Mouse (Mus musculus) lung, embryonic 16.5 days (tissue): ENCODE data around the gene Ankfy1. TPM values are rescaled to one million over a fixed set of nuclear protein-coding genes. Genes with fewer than 3 reads are reported as not detected.

Experiments
- ATAC-seq: fragments of 200-750 bp; cut with Nextera tagmentation; 2 replicates; pipeline ENCODE4 v1.8.0; 2017; ENCODE audit warnings: low read depth, mild to moderate bottlenecking, moderate library complexity
- H3K27ac ChIP-seq: fragments of 300-500 bp; sonication (generic); 2 replicates; pipeline ENCODE4 v1.5.1; 2014; ENCODE audit warnings: mild to moderate bottlenecking, control low read depth, low read length
- H3K27me3 ChIP-seq: fragments of 300-500 bp; sonication (generic); 2 replicates; pipeline ENCODE4 v1.6.1; 2014; ENCODE audit warnings: low read depth, low read length, mixed read lengths; ENCODE audit not compliant: control insufficient read depth, insufficient read depth
- H3K36me3 ChIP-seq: fragments of 300-500 bp; sonication (generic); 2 replicates; pipeline ENCODE4 v1.6.1; 2014; ENCODE audit warnings: low read length; ENCODE audit not compliant: control insufficient read depth, insufficient read depth
- H3K4me1 ChIP-seq: fragments of 300-500 bp; sonication (generic); replicated peaks from 2 replicates; pipeline ENCODE4 v1.6.1; 2014; ENCODE audit warnings: low read length, mixed read lengths; ENCODE audit not compliant: control insufficient read depth, insufficient read depth
- H3K4me2 ChIP-seq: fragments of 300-500 bp; sonication (generic); 2 replicates; pipeline ENCODE4 v1.6.1; 2014; ENCODE audit warnings: low read depth, low read length, control low read depth
- H3K4me3 ChIP-seq: fragments of 300-500 bp; sonication (generic); 2 replicates; pipeline ENCODE4 v1.5.1; 2014; ENCODE audit warnings: mild to moderate bottlenecking, low read length, control low read depth
- H3K9ac ChIP-seq: fragments of 300-500 bp; sonication (generic); 2 replicates; pipeline ENCODE4 v1.6.1; 2014; ENCODE audit warnings: low read length, control low read depth
- H3K9me3 ChIP-seq: fragments of 300-500 bp; sonication (generic); 2 replicates; pipeline ENCODE4 v1.6.1; 2016; ENCODE audit warnings: low read length; ENCODE audit not compliant: control insufficient read depth
- WGBS: fragments of 180-500 bp; shearing (Covaris S2); extraction: QIAGEN DNeasy Blood & Tissue Kit; methylation state at CpG from one replicate; pipeline ENCODE4 v1.1.7; 2014; 5-methylcytosine and 5-hydroxymethylcytosine counted together
- polyA plus RNA-seq: library from polyadenylated mRNA; unstranded; fragments of >200 nt; fragmentation: Nextera tagmentation; extraction: Ambion mirVana; gene quantifications from 2 replicates; pipeline ENCODE4 v1.2.1, GENCODE M21; 2015

The Ankfy1 gene
- polyA plus RNA-seq, 1 experiment from 2014 or later = 24.4 TPM

- 73% methylated on average over 1 of the region's 1 CpGs for WGBS
- H3K36me3 ChIP-seq = no peaks in the 10 kb centered on the region
- no peaks in the 10 kb centered on the region for H3K4me1 ChIP-seq
- H3K27ac ChIP-seq = no peak overlapping the region
- ATAC-seq = no peak
- no peak overlapping the region for H3K9ac ChIP-seq
- H3K27me3 ChIP-seq = no peaks in the 10 kb centered on the region
- no peak overlapping the region for H3K4me3 ChIP-seq
- H3K9me3 ChIP-seq = no peaks in the 10 kb centered on the region
- H3K4me2 ChIP-seq = no peak overlapping the region
These were observed 17.4 kb upstream of the Ankfy1 start for GRCm38 (mm10) chr11:72672438-72672837.

DNA sequence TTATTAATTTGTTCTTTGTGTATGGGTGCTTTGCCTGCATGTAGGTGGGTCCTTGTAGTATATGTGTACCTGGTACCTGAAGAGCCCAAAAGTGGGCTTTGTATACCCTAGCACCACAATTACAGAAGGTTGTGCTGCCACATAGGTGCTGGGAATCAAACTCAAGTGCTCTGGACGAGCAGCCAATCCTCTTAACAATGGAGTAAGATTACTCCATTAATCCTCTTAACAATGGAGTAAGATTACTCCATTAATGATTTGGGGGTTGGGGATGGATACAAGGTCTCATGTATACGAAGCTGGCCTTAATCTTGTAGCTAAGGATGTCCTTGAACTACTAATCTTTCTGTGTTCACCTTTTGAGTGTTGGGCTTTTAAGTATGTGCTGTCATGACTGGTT, 14.5 kb upstream of the Ankfy1 start:
- Histone ChIP-seq H3K4me3 (no peak overlapping the region), H3K9ac (no peak overlapping the region), H3K27ac (no peak overlapping the region), H3K4me2 (no peak overlapping the region), H3K4me1 (no peaks in the 10 kb centered on the region), H3K27me3 (no peaks in the 10 kb centered on the region), H3K9me3 (no peaks in the 10 kb centered on the region), H3K36me3 (no peaks in the 10 kb centered on the region)
- WGBS = 69% methylated on average over 2 of the region's 2 CpGs
- no peak for ATAC-seq

GRCm38 (mm10) chr11:72680726-72681125, 9.1 kb upstream of the Ankfy1 start:
- Histone ChIP-seq H3K4me2 (no peak overlapping the region), H3K27ac (no peak overlapping the region), H3K27me3 (no peaks in the 10 kb centered on the region), H3K4me3 (no peak overlapping the region), H3K36me3 (peaks cover 6% of the 10 kb centered on the region), H3K9me3 (no peaks in the 10 kb centered on the region), H3K4me1 (no peaks in the 10 kb centered on the region), H3K9ac (no peak overlapping the region)
- no peak for ATAC-seq

- Histone ChIP-seq H3K9ac (no peak overlapping the region), H3K27me3 (no peaks in the 10 kb centered on the region), H3K9me3 (no peaks in the 10 kb centered on the region), H3K36me3 (peaks cover 6% of the 10 kb centered on the region), H3K27ac (no peak overlapping the region), H3K4me2 (no peak overlapping the region), H3K4me3 (no peak overlapping the region), H3K4me1 (0 out of 2 replicates have a peak, but pooled peaks cover 2% of the 10 kb centered on the region)
- WGBS = 93% methylated on average over 2 of the region's 2 CpGs
- ATAC-seq = no peak
These were observed 6.4 kb upstream of the Ankfy1 start for GRCm38 (mm10) chr11:72683402-72683801.

DNA sequence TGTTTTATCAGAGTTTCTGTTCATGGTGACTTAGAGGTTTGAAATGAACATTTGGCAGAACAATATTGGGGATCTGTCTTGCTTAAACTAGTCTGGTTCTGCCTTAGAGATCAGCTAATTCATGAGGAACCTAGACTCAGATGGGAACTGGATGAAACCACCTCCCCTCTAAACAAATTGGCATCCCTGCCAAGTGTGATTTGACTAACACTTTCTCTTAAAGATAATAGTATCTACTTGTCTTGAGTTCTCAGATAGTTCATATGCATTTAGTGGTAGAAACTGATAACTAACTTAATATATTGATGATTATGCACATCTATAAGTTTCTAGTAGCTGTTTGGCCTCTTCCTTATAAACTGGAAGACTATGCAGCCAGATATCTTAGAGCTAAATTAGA, 3.1 kb upstream of the Ankfy1 start:
- H3K36me3 ChIP-seq = peaks cover 4% of the 10 kb centered on the region
- H3K4me2 ChIP-seq = no peak overlapping the region
- H3K4me1 ChIP-seq = peaks cover 19% of the 10 kb centered on the region
- no peak overlapping the region for H3K4me3 ChIP-seq
- ATAC-seq = no peak
- H3K9ac ChIP-seq = no peak overlapping the region
- H3K27ac ChIP-seq = no peak overlapping the region
- H3K27me3 ChIP-seq = no peaks in the 10 kb centered on the region
- no peaks in the 10 kb centered on the region for H3K9me3 ChIP-seq

- H3K4me3 ChIP-seq = no peak overlapping the region
- no peak overlapping the region for H3K27ac ChIP-seq
- H3K9me3 ChIP-seq = no peaks in the 10 kb centered on the region
- H3K4me2 ChIP-seq = no peak overlapping the region
- H3K27me3 ChIP-seq = no peaks in the 10 kb centered on the region
- no peak overlapping the region for H3K9ac ChIP-seq
- no peak for ATAC-seq
- H3K4me1 ChIP-seq = peaks cover 22% of the 10 kb centered on the region
- peaks cover 4% of the 10 kb centered on the region for H3K36me3 ChIP-seq
- 12% methylated on average over 5 of the region's 5 CpGs for WGBS
These were observed 1.6 kb upstream of the Ankfy1 start for GRCm38 (mm10) chr11:72688242-72688641.

DNA sequence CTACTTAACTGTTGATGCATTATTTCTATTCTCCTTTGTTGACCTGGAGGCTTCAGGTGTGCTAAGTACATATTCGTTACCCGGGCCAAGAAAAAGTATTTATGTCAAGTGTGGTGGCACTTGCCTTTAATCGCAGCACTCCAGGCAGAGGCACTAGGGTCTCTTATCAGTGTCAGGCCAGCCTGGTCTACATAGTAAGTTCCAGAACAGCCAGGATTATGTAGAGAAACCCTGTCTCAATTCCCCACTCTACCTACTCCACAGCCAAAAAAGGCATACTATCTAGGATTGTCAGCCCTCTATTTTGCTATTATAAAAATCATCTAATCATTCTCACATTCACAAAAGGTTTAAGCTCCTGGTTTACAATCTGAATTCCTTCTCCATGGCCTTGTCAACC, 691 bp upstream of the Ankfy1 start:
- WGBS = 50% methylated on average over 3 of the region's 3 CpGs
- Histone ChIP-seq H3K27ac (no peak overlapping the region; the same call in 1 of the 2 replicates), H3K9me3 (no peaks in the 10 kb centered on the region), H3K27me3 (no peaks in the 10 kb centered on the region), H3K4me3 (peak overlapping the region; percentile 96), H3K4me2 (peak overlapping the region; percentile 71), H3K9ac (peak overlapping the region; percentile 90), H3K4me1 (peaks cover 22% of the 10 kb centered on the region), H3K36me3 (peaks cover 2% of the 10 kb centered on the region)
- no peak for ATAC-seq

GRCm38 (mm10) chr11:72692353-72692752, 2.5 kb downstream of the Ankfy1 start:
- WGBS = 90% methylated on average over 4 of the region's 4 CpGs
- Histone ChIP-seq H3K9me3 (no peaks in the 10 kb centered on the region), H3K27ac (no peak overlapping the region), H3K27me3 (no peaks in the 10 kb centered on the region), H3K9ac (no peak overlapping the region), H3K36me3 (no peaks in the 10 kb centered on the region), H3K4me1 (peaks cover 22% of the 10 kb centered on the region), H3K4me3 (no peak overlapping the region), H3K4me2 (no peak overlapping the region)
- ATAC-seq = no peak

DNA sequence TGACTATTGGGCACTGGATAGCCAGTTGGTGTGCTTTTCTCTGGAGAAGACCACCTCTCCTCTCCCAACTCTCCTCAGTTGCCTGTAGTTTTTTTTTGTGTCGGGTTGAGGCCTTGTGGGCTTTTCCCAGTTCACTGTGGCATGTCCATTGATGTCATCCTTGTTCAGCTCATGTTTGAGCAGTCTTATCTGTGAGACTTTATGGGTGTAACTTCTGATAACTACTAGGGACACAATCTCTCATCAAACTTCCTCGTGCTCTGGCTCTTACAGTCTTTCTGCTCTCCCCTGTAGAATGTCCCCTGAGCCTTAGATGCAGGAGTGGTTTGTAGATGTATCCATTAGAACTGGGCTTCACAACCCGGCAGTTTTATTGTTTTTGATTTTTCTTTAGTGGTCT, 5.2 kb downstream of the Ankfy1 start:
- Histone ChIP-seq H3K4me1 (peaks cover 15% of the 10 kb centered on the region), H3K9ac (no peak overlapping the region), H3K4me2 (no peak overlapping the region), H3K9me3 (no peaks in the 10 kb centered on the region), H3K27me3 (no peaks in the 10 kb centered on the region), H3K4me3 (no peak overlapping the region), H3K36me3 (no peaks in the 10 kb centered on the region; the same call in 1 of the 2 replicates), H3K27ac (no peak overlapping the region)
- no peak for ATAC-seq
- WGBS = 80% methylated on average over 3 of the region's 3 CpGs

DNA sequence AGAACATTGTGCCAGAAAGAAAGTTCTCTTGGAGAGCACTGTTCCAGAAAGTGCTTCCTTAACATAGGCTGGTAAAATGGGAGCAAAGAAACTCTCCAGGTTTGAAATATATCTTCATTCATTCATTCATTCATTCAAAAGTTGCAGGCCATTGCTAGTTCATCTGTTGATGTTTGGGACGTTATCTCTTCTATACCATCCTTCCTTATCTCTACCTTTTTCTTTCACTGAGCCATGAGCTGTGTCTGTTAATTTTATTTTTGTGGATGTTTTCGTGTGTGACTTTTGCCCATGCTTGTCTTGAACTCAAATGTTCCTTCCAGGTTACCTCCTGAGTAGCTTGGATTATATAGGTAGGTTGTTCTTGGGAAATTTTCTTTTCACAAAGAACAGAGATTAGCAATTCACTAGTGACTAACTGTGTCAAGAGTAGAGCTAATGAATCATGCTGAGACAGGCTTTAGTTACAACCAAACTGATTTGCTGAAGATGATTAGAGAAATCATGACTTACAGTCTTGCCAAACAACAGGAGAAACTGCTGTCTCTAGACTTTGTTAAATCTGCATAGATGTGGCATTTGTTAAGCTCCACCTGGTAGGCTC, 6.7 kb downstream of the Ankfy1 start:
- WGBS = 90% methylated on average over 2 of the region's 2 CpGs
- no peak for ATAC-seq
- Histone ChIP-seq H3K36me3 (no peaks in the 10 kb centered on the region; the same call in 1 of the 2 replicates), H3K4me1 (peaks cover 6% of the 10 kb centered on the region), H3K9ac (no peak overlapping the region), H3K9me3 (no peaks in the 10 kb centered on the region), H3K27me3 (no peaks in the 10 kb centered on the region), H3K4me3 (no peak overlapping the region), H3K27ac (no peak overlapping the region), H3K4me2 (no peak overlapping the region)
